Mouse (Mus musculus) cerebellum, adult 18-20 months (tissue): ENCODE data around the gene Cd200r3.
A peak's percentile ranks its signal among the peaks of the same experiment; 100 is the strongest.

ENCODE experiments used
- DNase-seq, 2 experiments: peaks; one replicate each; pipeline ENCODE4 v3.0.0; 2021

The Cd200r3 gene

DNA sequence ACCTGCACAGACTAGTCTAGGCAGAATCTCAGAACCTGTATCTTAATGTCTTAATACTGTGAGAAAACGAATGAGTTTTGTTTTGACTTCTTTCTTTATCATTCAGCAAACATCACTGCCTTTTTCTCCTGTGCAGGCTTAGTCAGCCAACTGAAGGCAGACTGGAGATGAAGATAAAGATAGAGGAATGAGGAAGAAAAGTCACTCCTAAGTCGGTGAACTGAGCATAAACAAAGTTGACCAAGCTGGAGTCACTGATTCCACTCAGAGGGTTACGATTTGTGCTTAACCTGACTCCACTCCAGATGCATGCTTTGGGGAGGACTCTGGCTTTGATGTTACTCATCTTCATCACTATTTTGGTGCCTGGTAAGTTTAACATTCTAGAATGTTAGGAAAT, at the start of gene Cd200r3:
Gene Cd200r3 (plus strand): TSS at position 211 of the 400 bp plus-strand sequence.
- no peak for DNase-seq

DNA sequence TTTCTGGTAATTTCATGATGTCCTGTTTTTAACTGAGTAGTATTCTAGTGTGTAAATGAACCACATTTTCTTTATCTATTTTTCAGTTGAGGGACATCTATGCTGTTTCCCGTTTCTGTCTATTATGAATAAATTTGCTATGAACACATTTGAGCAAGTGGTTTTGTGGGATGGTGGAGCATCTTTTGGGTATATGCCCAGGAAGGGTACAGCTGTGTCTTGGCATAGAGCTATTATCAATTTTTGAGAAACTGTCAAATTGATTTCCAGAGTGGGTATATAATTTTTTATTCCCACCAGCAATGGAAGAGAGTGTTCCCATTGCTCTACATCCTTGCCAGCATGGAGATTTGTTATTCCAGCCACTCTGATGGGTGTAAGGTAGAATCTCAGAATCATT, 11.5 kb upstream of the Cd200r3 start:
- DNase-seq: no peak

DNA sequence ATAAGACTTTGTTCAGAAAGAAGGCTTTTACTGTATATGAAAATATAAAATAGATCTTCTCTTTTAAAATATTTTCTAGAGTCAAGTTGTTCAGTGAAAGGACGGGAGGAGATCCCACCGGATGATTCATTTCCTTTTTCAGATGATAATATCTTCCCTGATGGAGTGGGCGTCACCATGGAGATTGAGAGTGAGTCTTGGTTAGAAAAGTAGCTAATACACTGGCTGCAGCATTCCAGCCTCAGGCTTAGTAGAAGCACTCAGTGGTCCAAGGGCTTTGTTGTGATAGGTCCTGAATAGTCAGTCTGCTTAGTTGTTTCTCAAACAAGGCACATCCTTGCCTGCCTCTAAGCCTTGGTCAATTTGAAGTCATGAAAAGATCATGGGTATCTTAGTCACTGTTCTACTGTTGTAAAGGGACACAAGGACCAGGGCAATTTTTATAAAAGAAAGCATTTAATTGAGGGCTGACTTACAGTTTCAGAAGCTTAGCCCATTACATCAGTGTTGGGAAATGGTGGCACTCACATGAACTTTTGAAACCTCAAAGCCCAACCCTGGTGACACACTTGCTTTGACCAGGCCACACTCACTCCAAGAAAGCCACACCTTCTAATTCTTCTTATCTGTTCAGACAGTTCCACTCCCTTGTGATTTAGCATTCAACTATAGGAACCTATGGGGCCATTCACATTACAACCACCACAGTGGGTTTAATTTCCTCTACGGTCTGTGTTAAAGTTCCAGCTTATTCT, 8.1 kb downstream of the Cd200r3 start:
- no peak for DNase-seq

DNA sequence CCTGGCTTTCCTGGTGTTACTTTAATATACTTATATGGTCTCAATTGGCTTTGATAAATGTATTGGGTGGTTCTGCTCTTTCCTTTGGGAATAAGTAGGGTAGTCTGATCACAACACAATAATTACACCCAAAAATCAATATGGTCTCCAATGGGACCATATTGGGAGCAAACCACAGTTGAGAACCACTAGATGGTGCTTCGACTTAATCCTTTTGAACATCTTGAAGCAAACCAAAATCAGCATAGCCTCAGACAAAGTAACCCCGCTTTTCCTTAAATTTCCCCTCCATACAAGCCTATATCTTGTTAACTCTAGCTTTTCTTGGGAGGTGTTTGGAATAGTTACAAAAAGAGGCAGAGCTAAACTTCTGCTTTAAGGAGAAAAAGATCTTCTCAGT, 18.8 kb downstream of the Cd200r3 start:
- no peak for DNase-seq

DNA sequence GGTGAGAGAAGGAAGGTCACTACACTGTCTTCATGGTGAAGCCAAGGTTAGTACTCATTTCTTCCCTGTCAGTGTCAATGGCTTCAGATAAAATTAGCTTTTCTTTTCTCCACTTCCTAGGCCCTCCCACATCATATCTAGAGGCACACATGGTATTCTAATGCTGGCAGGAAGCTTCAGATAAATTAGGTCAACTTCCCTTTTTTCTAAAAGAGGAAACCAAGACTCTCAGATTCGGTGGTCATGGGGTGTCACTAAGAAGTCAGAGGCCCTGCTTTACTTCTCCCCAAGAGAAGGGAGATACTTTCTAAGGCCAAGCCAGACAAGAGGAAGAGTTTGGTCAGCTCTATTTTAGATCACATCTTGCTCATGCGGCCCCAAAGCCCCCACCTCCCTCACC, 19.3 kb downstream of the Cd200r3 start:
- no peak for DNase-seq

DNA sequence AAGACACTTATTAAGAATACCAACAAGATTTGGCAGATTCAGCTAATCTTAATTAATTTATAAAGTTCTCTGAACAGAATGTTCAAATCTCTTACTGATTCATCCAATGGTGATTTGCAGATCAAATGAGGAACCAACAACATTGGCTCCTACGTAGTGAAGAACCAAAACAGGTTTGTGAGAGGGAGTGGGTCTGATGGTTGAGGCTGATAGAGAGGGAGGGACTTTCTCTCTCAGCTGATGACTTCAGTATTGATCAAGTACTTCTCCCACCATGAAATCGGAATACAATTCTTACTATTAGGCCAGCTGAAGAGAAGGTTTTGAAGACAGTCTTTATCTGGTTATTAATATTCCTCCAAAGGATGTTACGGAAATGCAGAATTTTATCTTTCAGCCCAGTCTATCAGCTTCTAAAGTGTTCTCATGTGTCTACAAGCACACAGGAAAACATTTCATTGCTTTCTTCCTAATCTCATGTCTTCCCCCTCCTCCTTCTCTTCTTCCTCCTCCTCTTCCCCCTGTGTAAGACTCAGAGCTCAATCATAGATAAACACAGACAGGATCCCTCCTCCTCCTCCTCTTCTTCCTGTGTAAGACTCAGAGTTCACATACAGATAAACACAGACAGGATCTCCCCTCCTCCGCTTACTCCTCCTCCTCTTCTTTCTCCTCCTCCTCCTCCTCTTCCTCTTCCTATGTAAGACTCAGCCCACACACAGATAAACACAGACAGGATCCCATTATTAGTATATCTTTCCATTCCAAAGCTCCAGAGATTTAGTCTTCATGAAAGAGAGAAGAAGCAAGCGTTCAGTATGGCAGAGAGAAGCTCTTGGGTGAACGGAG, 21.3 kb downstream of the Cd200r3 start:
- DNase-seq: no peak

DNA sequence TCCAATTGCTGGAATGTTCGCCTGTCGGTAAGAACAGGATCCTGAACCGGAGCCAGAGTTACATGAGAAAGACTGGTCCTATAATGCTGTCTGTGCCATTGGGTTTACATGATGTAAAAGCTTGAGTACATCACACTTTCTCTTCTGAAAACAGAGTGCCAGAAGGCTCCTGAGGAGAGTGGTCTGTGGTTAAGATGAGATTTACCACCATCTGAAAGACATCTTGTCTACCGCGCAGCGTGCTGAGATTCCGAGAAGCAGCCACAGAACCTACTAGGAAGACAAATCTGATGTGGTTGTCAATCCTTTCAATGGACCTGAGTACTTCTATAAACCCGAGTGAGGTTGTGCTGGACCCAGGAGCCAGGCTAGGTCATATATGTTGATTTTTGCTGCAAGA, 21.9 kb downstream of the Cd200r3 start:
- no peak for DNase-seq

DNA sequence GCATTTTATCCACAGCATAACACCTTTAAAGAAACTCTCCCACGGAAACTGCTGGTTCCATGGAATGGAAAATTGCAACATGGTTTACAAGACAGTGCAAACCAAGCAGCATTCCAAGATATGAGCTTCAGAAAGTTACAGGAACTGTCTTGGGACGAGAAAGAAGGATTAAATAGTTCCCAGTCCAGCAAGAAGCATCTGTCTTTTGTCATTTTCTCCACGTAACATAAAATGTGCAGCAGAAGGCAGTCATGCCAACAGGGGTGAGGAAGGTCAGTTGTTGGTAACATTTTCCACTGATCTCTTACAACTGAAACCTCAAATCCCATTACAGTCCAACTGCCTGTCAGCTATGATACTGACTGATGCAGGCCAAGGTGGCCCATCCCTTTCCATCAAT, 22.4 kb downstream of the Cd200r3 start:
- DNase-seq: no peak

DNA sequence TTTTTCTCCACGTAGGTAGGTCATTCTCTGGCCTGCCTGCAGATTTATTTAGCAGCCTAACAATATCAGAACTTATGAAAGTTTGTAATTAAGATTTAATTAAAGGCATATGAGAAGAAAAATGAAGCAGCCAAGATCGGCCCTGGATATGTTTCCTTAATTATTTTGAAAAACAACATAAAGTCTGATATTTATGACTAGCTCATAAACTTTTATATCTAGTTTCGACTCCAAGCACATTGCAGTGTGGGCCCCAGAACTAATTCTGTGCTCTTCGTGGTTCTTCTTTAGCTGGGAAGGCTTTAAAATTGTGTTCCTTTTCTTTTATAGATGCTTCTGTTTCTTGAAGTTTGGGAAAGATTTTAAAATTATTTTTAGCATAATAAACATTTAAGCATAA, 23.4 kb downstream of the Cd200r3 start:
- no peak for DNase-seq

DNA sequence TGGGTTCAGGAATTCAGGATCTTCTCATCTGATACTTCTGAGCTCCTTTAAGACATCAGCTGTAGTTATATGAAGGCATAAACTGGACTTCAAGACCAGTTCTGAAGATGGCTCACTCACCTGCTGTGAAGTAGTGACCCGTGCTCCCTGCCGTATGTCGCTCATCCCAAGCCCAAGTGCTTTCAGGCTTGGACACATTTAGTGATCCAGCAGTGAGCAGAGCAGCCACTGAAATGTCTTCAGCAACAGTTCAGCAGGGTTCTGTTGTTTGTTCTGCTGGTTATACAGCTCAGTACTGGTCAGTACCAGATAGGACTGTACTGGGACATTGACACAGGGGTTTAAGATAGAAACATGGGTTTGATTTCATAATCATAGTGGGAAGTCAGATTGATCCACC, 24.6 kb downstream of the Cd200r3 start:
- peak; percentile 60 to 72 for DNase-seq

DNA sequence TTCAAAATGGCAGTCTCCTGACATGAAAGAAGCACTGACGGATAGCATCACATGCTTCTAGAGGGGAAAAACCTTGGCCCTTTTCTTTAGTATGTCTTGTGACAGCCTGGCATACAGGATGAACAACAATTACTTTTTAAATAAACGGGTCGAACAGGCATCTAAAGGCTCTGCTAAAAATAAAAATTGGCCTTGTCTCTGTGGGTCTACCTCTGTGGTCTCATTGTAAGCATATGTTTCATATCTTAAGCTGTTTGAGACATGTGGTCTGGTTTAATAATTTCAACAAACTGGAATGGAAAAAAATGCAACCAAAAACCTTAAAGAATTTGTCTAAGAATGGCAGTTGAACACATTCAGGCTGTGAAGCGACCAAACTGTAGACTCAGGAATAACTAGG, 27.4 kb downstream of the Cd200r3 start:
- no peak for DNase-seq

DNA sequence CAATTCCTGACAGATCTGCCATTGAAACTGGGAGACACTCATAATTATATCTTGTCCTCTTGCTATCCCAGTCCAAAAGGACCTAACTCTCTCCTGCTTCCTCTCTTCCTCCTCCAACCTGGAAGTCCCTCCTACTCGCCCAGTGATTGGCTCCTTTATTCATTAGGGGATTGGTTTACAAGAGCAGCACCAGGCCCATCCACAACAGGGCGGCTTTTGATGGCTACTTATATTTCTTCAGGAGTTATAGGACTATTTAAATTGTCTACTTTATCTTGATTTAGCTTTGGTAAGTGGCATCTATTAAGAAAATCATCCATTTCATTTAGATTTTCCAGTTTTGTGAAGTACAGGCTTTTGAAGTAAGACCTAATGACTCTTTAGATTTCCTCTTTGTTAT, 30.6 kb downstream of the Cd200r3 start:
- no peak for DNase-seq

DNA sequence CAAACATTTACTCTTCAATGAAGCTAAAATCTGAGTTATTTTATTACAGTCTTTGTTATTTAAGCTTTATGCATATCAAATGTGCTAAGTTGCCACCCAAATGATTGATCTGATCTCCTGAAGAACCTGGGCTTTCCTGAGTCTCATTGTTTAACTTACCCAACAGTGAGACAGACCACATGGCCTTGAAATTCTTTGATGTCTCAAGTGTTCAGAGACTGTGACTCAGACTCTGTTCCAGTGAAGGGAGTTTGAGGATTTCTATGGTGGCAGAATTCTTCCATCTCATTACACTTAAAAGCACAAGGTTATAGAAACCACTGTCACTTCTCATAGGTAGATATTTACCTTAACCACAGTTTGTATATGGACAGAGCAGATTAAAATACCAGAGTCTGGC, 32.6 kb downstream of the Cd200r3 start:
- no peak for DNase-seq

DNA sequence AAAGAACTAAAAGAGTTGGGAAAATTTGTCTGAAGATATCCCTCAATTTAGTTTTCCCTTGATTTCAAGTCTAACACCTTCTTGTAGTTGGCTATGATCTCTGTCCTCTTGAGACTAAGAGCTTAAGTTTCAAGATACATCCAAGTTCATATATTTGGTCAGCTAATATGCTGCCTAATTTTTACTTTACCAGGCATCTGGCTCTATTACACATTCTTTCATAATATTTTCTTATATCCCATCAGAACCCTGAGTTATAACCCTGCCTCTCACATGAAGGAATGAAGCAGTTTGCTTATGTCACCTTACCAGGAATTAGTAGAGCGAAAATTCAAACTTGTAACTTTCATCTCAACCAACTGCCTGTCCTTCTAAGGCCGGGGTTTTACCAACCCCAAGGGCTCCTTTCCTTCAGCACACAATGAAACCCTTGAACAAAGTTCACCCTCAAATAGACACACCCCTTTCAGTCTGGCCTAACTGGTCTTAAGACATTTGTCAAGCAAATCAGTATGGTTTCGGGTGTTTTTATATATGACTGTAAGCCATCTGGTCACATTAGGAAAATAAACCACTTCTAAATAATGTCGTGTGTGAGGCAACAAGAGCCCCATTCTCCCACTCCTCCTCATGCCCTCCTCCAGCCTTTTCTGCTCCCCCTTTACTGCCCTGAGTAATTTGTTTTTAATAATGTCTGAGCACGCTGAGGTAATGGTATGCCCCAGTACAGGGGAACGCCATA, 33.6 kb downstream of the Cd200r3 start:
- DNase-seq: no peak

DNA sequence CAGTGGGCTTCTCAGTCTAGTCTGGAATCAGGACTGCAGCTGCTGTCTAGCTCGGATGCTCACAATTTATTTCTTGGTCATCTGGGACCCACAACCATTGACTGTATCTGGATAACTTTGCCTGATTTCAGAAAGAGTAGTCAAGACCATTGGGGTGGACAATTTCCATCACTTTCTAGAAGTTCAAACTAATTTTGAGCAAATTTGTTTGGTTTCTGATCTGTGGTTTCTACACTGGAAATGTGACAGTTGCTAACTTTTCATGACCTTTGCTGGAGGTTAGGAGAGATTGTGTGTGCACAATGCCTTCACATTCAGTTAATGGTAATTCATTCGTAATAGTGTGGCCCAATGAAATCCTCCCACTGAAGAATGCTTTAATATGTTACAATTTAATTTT, 34.7 kb downstream of the Cd200r3 start:
- DNase-seq: no peak

DNA sequence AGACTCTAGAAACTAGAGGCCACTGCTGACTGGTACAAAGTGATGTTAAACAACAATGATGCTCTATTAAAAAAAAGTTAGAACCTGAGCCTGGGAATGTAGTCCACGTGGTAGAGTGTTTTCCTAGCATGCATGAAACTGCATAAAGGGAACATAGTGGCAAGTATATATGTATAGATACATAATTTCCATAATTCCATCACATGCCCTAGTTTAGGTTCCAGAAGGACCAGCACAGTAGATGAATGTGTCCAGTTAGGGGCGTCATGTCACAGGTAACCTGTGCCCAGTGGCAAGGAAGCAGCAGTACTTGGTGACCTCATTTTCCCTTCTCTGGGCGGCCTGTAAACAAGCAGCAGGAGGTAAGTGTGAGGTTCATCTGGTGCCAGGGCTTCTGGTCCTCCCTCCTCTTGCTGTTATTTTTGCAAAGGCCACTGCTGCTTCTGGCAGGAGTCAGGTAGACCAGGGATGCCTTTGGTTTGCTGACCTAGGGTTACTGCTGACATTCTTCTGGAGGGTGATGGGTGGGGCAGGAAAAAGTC, 35.9 kb downstream of the Cd200r3 start:
- peak; percentile 63 to 79 for DNase-seq

DNA sequence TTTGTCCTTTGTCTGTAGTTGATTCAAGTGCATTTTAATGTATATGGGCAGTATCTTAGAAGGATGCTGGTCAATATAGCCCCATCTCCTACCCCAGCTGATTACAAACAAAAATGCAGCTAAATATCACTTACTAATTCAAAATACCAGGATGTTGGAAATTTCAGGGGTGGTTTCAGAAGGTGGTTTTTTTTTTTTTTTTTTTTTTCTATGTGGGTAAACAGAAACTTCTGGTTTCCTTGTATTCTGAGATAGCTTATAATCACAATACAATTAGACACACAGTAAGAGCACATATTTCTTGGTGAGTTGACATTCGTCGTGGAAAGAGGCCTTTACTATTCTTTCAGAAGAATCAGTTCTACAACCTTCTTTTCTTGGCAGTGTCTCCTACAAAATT, 39.5 kb downstream of the Cd200r3 start:
- no peak for DNase-seq

DNA sequence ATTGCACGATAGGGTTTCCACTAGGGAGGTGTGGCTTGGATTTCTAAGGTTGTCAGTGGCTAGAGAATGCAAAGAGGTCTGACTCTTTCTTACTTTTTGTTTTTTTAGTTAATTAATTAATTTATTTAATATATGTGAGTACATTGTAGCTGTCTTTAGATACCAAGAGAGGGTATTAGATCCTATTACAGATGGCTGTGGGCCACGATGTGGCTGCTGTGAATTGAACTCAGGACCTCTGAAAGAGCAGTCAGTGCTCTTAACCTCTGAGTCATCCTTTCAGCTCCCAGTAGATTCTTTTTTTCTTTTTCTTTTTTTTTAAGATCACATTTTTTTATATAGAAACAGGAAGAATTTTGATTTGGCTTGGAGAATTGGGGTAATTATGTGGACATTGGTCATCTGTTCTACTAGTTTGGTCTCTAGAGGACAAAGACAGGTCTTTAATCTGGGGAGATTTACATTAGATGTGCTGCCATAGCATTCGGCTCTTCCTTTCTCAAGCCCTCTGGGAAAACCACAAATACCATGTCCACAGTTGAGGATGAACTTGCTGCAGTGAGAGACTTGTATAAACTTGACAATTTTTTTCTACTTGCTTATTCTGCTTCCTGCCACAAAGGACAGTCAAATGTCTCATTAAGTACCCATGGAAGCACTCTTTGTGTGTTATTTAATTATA, 40.0 kb downstream of the Cd200r3 start:
- DNase-seq: no peak

DNA sequence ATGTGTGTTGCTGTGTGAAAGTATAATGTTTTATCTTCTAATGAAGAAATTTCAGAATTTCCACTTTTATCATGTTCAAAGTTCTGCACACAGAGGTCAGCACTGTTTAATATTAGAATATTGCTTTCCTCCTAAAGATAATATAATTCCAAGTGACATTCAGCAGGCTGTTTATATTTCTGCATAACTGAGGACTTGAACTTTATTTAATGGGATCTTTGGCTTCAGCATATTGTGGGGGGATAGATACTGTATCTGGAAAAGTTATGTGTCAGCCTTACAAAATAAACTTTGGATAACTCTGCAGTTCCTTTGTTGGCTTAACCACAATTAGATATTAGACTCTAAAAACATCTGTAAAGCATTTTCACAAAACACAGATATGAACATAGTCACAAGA, 40.6 kb downstream of the Cd200r3 start:
- no peak for DNase-seq

DNA sequence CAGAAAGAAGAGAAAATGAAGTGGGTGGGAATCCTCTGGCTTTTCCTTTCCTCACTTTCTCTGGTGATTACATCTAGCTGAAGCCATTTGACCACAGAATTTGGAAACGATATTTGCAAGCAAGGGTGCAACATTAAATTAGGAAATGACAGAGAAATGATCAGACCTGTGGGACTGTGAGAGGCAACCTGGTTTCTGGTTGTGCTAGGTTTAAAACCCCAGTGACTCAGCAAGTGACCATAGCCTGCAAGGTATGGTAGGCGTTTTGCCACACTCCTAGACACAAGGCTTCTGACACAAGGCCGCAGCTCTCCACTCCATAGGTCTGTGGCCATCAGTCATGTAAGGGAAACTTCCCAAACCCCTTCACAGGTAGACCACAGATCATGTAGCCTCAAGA, 41.4 kb downstream of the Cd200r3 start:
- DNase-seq: no peak

DNA sequence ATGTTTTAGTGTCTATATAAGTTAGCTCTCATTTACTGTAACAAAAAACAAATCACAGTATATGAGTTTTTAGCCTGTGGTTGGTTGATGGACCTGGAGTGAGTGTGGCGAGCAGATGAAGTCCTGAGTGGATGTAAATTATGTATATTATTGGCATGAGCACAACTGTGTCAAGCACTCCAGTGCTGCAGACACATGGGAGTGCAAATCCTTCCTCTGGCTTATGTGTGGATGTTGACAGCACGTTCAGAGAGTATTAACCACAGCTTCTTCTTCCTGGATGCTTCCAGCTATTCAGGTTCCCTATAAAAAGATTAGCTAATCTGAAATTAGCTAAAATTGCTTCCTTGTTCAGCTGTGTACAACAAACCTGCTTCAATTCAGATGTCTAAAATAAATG, 42.6 kb downstream of the Cd200r3 start:
- DNase-seq: no peak

DNA sequence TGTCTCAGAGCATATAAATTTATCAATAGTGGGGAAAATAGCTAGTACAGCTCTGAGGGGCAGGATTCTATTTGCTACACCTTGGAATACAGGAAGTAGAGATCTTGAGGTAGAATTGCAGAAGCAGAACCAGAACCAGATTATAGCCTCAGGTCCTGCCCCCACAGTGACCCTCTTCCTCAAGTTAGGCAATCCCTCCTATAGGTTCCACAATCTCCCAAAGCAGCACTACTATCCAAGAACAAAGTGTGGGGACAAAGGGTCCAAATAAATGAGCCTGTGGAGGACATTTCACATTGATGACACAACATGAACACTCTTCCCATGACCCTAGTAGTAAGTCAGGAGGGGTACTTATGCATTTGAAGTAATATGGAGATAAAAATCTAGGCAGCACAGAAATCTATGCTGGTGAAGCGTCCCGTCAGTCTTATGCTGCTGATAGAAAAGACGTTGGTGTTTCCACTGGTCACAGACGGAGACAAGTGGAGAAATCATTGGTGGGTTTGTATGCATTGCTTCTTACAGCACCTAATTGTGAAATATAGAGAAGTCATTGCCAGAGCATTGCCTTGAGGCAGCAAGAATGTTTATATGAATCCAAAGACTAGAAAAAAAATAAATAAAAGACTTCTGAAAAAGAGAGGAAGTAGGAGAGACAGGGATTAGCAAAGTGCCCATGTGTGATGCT, 45.3 kb downstream of the Cd200r3 start:
- DNase-seq: no peak
